Mouse (Mus musculus) limb, embryonic 10.5 days (tissue): ENCODE measurements around the gene Hcst. TPM values are rescaled to one million over a fixed set of nuclear protein-coding genes. Genes with fewer than 3 reads are reported as not detected.

ENCODE experiments used
- DNase-seq: peaks from one replicate; pipeline ENCODE4 v3.0.0-alpha.2; 2017; ENCODE audit warnings: low spot score
- H3K27ac ChIP-seq: fragments of 300-500 bp; sonication (generic); 2 replicates; pipeline ENCODE4 v1.5.1; 2016; ENCODE audit warnings: mild to moderate bottlenecking
- H3K27me3 ChIP-seq: fragments of 300-500 bp; sonication (generic); 2 replicates; pipeline ENCODE4 v1.6.1; 2016; ENCODE audit warnings: low read depth, mild to moderate bottlenecking; ENCODE audit not compliant: poor library complexity, severe bottlenecking
- H3K36me3 ChIP-seq: fragments of 300-500 bp; sonication (generic); 2 replicates; pipeline ENCODE4 v1.6.1; 2016; ENCODE audit warnings: mild to moderate bottlenecking, moderate library complexity
- H3K4me1 ChIP-seq: fragments of 300-500 bp; sonication (generic); 2 replicates; pipeline ENCODE4 v1.6.1; 2016
- H3K4me3 ChIP-seq: fragments of 300-500 bp; sonication (generic); 2 replicates; pipeline ENCODE4 v1.5.1; 2016; ENCODE audit warnings: mild to moderate bottlenecking, moderate library complexity
- H3K9me3 ChIP-seq: fragments of 300-500 bp; sonication (generic); replicated peaks from 2 replicates; pipeline ENCODE4 v1.6.1; 2016; ENCODE audit warnings: mild to moderate bottlenecking
- WGBS: fragments of 180-500 bp; shearing (Covaris S2); methylation state at CpG from one replicate; pipeline ENCODE4 v1.1.7; 2016; 5-methylcytosine and 5-hydroxymethylcytosine counted together
- polyA plus RNA-seq: library from polyadenylated mRNA; unstranded; fragments of >200 nt; fragmentation: Nextera tagmentation; extraction: Ambion mirVana; gene quantifications from 2 replicates; pipeline ENCODE4 v1.2.1, GENCODE M21; 2016

Gene Hcst
- polyA plus RNA-seq, 1 experiment from 2014 or later: not detected

DNA sequence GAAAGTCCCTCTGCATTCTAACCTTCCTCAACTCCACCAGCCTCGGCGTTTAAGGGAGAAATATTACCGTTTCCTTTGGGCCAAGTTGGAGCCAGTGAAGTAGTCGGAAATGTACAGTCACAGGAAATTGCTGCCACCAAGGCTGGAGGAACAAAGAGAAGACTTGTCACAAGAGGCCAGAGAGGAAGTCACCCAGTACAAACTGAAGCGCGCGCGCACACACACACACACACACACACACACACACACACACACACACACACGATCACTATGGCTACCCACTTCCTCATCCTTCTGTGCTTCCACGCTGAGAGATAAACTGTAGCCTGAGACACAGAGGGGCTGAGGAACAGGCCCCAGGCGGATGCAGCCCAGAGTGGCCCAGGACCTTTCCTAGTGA is 25.3 kb downstream of the Hcst start:
- WGBS: 67% methylated on average over 11 of the region's 11 CpGs
- H3K27ac ChIP-seq: no peak overlapping the region
- no peaks in the 10 kb centered on the region for H3K4me1 ChIP-seq

DNA sequence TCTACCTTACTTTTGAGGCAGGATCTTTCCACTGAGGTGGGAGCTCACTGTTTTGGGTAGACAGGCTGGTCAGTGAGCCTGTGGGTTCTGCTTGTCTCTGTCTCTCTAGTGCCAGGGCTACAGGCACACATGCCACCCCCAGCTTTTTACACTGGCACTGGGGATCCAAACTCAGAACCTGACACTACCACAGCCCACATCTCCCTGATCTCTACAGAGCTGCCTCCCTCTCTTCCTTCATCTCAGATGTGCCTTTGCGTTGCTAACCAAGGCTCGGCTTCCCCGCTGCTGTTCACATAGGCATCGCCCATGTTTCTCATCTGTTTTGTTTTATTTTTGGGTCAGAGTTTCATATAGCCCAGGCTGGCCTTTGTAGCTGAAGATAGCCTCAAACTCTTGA is 26.0 kb downstream of the Hcst start:
- Histone ChIP-seq H3K9me3 (no peaks in the 10 kb centered on the region), H3K4me1 (no peaks in the 10 kb centered on the region), H3K27ac (no peak overlapping the region), H3K27me3 (no peaks in the 10 kb centered on the region), H3K4me3 (no peak overlapping the region), H3K36me3 (no peaks in the 10 kb centered on the region)
- 89% methylated on average over 4 of the region's 4 CpGs for WGBS
- DNase-seq: no peak

More for the DNA sequence above, 25.3 kb downstream of the Hcst start:
- Histone ChIP-seq H3K36me3 (no peaks in the 10 kb centered on the region), H3K27me3 (no peaks in the 10 kb centered on the region), H3K9me3 (no peaks in the 10 kb centered on the region), H3K4me3 (no peak overlapping the region)
- no peak for DNase-seq

DNA sequence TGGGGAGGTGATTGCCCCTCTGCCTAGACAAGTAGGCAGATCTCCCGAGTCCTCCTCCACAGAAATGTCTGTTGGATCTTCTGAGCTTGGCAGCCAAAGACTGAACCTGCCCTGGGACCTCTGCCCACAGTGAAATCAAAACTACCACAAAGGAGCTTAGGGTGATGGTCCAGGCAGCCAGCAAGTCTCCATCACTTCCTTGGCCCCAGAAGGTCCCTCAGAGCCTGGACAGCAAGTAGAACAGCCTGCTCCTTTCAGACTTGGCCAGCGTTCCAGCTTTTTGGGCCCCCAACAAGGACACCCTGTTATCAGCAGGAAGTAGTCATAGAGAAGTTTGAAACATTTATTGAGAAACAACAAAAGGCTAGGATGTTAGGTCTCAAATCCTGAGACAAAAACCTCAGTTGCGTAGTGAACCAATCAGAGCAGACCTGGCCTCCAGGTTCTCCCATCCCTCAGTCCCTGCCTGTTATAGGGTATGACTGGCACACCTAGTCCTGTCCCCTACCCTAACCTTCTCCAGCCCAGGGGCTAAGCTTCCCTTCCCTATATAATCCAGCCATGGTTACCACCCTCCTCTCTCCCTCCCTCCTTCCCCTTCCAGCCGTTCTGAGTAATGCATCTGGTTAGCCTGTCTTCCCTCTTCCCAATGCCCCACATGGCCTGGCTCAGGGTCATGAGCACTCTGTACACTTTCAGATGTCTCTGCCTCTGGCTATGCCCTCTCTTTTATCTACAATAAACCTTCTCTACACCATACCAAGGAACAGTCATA is 26.7 kb downstream of the Hcst start:
- H3K4me3 ChIP-seq: no peak overlapping the region
- no peak for DNase-seq
- H3K36me3 ChIP-seq: no peaks in the 10 kb centered on the region
- 70% methylated on average over 4 of the region's 4 CpGs for WGBS
- H3K4me1 ChIP-seq: no peaks in the 10 kb centered on the region
- no peaks in the 10 kb centered on the region for H3K9me3 ChIP-seq
- H3K27ac ChIP-seq: no peak overlapping the region
- no peaks in the 10 kb centered on the region for H3K27me3 ChIP-seq

DNA sequence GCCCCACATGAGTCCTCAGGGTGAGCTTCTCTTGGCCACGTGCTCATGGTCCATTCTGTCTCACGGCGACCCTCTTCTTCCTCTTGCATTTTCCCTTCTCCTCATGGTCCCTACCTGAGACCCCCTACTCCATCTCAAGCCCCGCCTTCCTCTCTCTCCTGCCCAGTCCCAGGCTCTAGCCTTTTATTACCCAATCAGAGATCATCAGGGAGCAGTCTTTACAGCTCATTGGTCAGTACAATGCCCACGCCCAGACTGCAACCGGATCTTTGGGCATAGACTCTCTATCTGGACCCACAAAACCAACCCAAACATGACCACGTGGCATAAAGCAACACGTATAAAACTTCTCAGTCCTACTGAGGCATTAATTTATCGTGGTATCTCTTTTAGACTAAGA is 35.5 kb downstream of the Hcst start:
- DNase-seq: no peak
- H3K27ac ChIP-seq: no peak overlapping the region
- no peaks in the 10 kb centered on the region for H3K27me3 ChIP-seq
- no peaks in the 10 kb centered on the region for H3K4me1 ChIP-seq
- WGBS: 90% methylated on average over 9 of the region's 9 CpGs
- no peaks in the 10 kb centered on the region for H3K9me3 ChIP-seq
- no peaks in the 10 kb centered on the region for H3K36me3 ChIP-seq
- H3K4me3 ChIP-seq: no peak overlapping the region

DNA sequence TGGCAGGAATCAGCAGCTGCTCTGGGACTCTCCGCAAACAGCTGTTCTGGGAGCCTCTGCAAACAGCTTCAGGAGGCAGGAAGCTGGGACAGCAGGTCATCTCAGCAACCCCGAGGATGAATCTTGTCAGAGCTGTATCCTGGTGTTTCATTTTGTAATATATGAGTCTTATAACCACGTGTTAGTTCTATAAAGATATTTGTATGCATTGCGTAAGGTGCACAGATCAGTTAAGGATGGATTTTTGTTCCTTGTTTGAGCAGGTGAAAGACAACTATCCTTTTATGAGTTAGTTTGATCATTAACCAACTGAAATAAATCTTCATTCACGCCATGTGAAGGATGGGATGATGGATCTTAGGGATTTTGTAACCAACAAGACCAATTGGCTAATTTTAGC is 39.6 kb downstream of the Hcst start:
- no peaks in the 10 kb centered on the region for H3K9me3 ChIP-seq
- H3K27me3 ChIP-seq: no peaks in the 10 kb centered on the region
- no peak overlapping the region for H3K4me3 ChIP-seq
- 69% methylated on average over 5 of the region's 5 CpGs for WGBS
- DNase-seq: no peak
- H3K4me1 ChIP-seq: no peaks in the 10 kb centered on the region
- no peaks in the 10 kb centered on the region for H3K36me3 ChIP-seq
- H3K27ac ChIP-seq: no peak overlapping the region

DNA sequence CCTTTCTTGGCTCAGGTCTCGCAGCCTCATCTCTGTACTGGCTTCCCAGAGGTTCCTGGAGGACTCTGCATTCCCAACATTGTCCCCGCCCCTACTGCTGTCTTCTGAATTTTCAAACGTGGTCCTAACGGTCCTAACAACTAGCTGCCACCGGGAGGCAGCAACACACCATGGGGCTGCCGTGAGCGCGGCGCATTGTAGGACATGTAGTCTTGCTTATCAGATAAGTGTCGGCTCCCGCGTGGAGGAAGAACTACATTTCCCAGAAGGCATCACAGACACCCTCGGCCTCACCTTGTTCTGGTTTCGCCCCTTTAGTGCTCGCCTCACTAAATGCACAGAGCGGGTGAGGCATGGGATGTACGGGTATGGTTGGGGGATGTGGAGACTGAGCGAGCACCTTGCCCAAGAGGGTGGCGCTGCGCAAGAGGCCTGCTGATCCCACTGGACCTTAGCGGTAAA is 46.1 kb downstream of the Hcst start:
- H3K27ac ChIP-seq: peak overlapping the region; percentile 65; the same call in 1 of the 2 replicates
- peaks cover 6% of the 10 kb centered on the region; the same call in 1 of the 2 replicates for H3K4me1 ChIP-seq
- 1% methylated on average over 21 of the region's 21 CpGs for WGBS
- no peaks in the 10 kb centered on the region for H3K9me3 ChIP-seq
- no peaks in the 10 kb centered on the region for H3K27me3 ChIP-seq
- H3K4me3 ChIP-seq: peak overlapping the region; percentile 43
- H3K36me3 ChIP-seq: no peaks in the 10 kb centered on the region
- peak; percentile 89 for DNase-seq

Other genes with a start within 250 kb of the Hcst start
- gene Cox7a1, start 235.7 kb downstream of the Hcst start, polyA plus RNA-seq: 1.4 and 1.8 TPM in 2 replicates
- 57.6 and 66.5 TPM in 2 replicates for gene Capns1, start 221.0 kb downstream of the Hcst start, polyA plus RNA-seq
- 170 and 175 TPM in 2 replicates for gene Polr2i, start 187.9 kb downstream of the Hcst start, polyA plus RNA-seq
- gene Tbcb, start 187.6 kb downstream of the Hcst start, polyA plus RNA-seq: 261 and 262 TPM in 2 replicates
- not detected in 2 replicates for gene Ovol3, start 184.1 kb downstream of the Hcst start, polyA plus RNA-seq
- gene Thap8, start 139.8 kb downstream of the Hcst start, polyA plus RNA-seq: 0.15 and 0.25 TPM in 2 replicates
- 15.1 and 15.5 TPM in 2 replicates for gene Wdr62, start 139.4 kb downstream of the Hcst start, polyA plus RNA-seq
- gene Clip3, start 128.1 kb downstream of the Hcst start, polyA plus RNA-seq: 37.8 and 51.7 TPM in 2 replicates
- gene Alkbh6, start 111.1 kb downstream of the Hcst start, polyA plus RNA-seq: 93.3 and 107 TPM in 2 replicates
- 52.9 and 92.3 TPM in 2 replicates for gene Syne4, start 105.0 kb downstream of the Hcst start, polyA plus RNA-seq
- gene E130208F15Rik, start 98.1 kb downstream of the Hcst start, polyA plus RNA-seq: 2.1 and 4.2 TPM in 2 replicates
- 18.3 and 18.4 TPM in 2 replicates for gene Sdhaf1, start 96.0 kb downstream of the Hcst start, polyA plus RNA-seq
- gene Lrfn3, start 57.1 kb downstream of the Hcst start, polyA plus RNA-seq: 4.0 and 4.2 TPM in 2 replicates
- gene Tyrobp, start 6.1 kb downstream of the Hcst start, polyA plus RNA-seq: 7.6 and 8.6 TPM in 2 replicates
- gene Nfkbid, start 1.9 kb upstream of the Hcst start, polyA plus RNA-seq: 0.55 and 1.2 TPM in 2 replicates
- 8.4 and 13.4 TPM in 2 replicates for gene Aplp1, start 25.7 kb upstream of the Hcst start, polyA plus RNA-seq
- not detected in 2 replicates for gene Kirrel2, start 37.8 kb upstream of the Hcst start, polyA plus RNA-seq
- gene Nphs1, start 38.5 kb upstream of the Hcst start, polyA plus RNA-seq: not detected in 2 replicates
- gene Prodh2, start 73.8 kb upstream of the Hcst start, polyA plus RNA-seq: not detected in 2 replicates
- gene Arhgap33, start 115.2 kb upstream of the Hcst start, polyA plus RNA-seq: 14.0 and 17.1 TPM in 2 replicates
- 4.7 and 7.0 TPM in 2 replicates for gene Hspb6, start 132.3 kb upstream of the Hcst start, polyA plus RNA-seq
- gene Proser3, start 132.4 kb upstream of the Hcst start, polyA plus RNA-seq: 17.8 and 21.6 TPM in 2 replicates
- 42.5 and 45.6 TPM in 2 replicates for gene Lin37, start 140.0 kb upstream of the Hcst start, polyA plus RNA-seq
- gene U2af1l4, start 143.4 kb upstream of the Hcst start, polyA plus RNA-seq: 92.5 and 100 TPM in 2 replicates
- gene Gm49396, start 143.5 kb upstream of the Hcst start, polyA plus RNA-seq: 13.4 and 15.3 TPM in 2 replicates
- gene Psenen, start 143.8 kb upstream of the Hcst start, polyA plus RNA-seq: 120 and 121 TPM in 2 replicates
- 5.7 and 6.5 TPM in 2 replicates for gene Igflr1, start 145.6 kb upstream of the Hcst start, polyA plus RNA-seq
- gene Kmt2b, start 168.9 kb upstream of the Hcst start, polyA plus RNA-seq: 10.2 and 10.6 TPM in 2 replicates
- 0.15 and 0.45 TPM in 2 replicates for gene Zbtb32, start 179.1 kb upstream of the Hcst start, polyA plus RNA-seq
- 7.9 and 8.2 TPM in 2 replicates for gene Upk1a, start 193.0 kb upstream of the Hcst start, polyA plus RNA-seq
- gene Cox6b1, start 206.3 kb upstream of the Hcst start, polyA plus RNA-seq: 776 and 820 TPM in 2 replicates
- gene Etv2, start 216.0 kb upstream of the Hcst start, polyA plus RNA-seq: 1.3 and 2.5 TPM in 2 replicates
- gene Rbm42, start 230.5 kb upstream of the Hcst start, polyA plus RNA-seq: 150 and 151 TPM in 2 replicates
- 84.1 and 84.8 TPM in 2 replicates for gene Haus5, start 245.1 kb upstream of the Hcst start, polyA plus RNA-seq